8 mouse cellular contexts compared by ENCODE assay signal in the genomic region with DNA sequence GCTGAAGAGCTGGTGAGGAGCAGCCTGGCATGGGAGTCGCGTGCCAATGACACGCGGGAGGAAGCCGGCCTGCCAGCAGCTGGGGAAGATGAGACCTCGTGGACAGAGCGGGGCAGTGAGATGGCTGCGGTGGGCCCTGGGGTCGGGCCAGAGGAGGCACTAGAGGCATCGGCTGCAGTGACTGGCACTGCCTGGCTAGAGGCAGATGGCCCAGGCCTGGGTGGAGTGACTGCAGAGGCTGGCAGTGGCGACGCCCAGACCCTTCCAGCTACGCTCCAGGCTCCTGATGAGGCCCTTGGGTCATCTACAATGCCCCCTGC. TPM values are rescaled to one million over a fixed set of nuclear protein-coding genes. Genes with fewer than 3 reads are reported as not detected.
DNase-seq lines count a peak whose midpoint lies in the region; ATAC-seq lines count a peak whose summit lies in the region.

No protein-coding gene starts in this region.

- H3K9ac ChIP-seq in embryonic facial prominence, embryonic 12.5 days: peak overlapping the region; percentile 38; the same call in 1 of the 2 replicates
- peak overlapping the region; percentile 89 for H3K9ac ChIP-seq in hindbrain, embryonic 16.5 days (ENCODE audit: low read depth, low read length)
- peak overlapping the region; percentile 88 for H3K9ac ChIP-seq in midbrain, embryonic 15.5 days

- peak overlapping the region; percentile 100 for H3K4me2 ChIP-seq in embryonic facial prominence, embryonic 12.5 days (replicated peaks)
- H3K4me2 ChIP-seq in hindbrain, embryonic 16.5 days (ENCODE audit: low read length): peak overlapping the region; percentile 88
- peak overlapping the region; percentile 90 for H3K4me2 ChIP-seq in midbrain, embryonic 15.5 days

- no peak overlapping the region for H3K27ac ChIP-seq in embryonic facial prominence, embryonic 12.5 days
- peak overlapping the region; percentile 96 for H3K27ac ChIP-seq in hindbrain, embryonic 16.5 days (ENCODE audit: low read depth, low read length)
- H3K27ac ChIP-seq in midbrain, embryonic 15.5 days: peak overlapping the region; percentile 92

- ATAC-seq in embryonic facial prominence, embryonic 12.5 days (ENCODE audit: insufficient number of reproducible peaks, insufficient read depth, low FRiP score, low TSS enrichment): peak; percentile 24; the same call in 1 of the 2 replicates
- ATAC-seq in hindbrain, embryonic 16.5 days: peak; percentile 1
- ATAC-seq in midbrain, embryonic 15.5 days (replicated peaks): peak; percentile 34

- peak overlapping the region; percentile 66 for H3K4me3 ChIP-seq in embryonic facial prominence, embryonic 12.5 days
- peak overlapping the region; percentile 82 for H3K4me3 ChIP-seq in hindbrain, embryonic 16.5 days (ENCODE audit: low read length)
- peak overlapping the region; percentile 88 for H3K4me3 ChIP-seq in midbrain, embryonic 15.5 days

- DNase-seq in kidney, postnatal 10 days: peak; percentile 21
- no peak for DNase-seq in kidney, postnatal 25 days
- no peak for DNase-seq in adrenal gland, postnatal 25 days
- DNase-seq in adrenal gland, postnatal 14 days: no peak
- DNase-seq in cerebellum, postnatal 36 days: no peak

- peaks cover 18% of the 10 kb centered on the region for H3K4me1 ChIP-seq in embryonic facial prominence, embryonic 12.5 days
- H3K4me1 ChIP-seq in hindbrain, embryonic 16.5 days (ENCODE audit: control insufficient read depth, insufficient read depth, low read depth, low read length): peaks cover 46% of the 10 kb centered on the region
- peaks cover 57% of the 10 kb centered on the region for H3K4me1 ChIP-seq in midbrain, embryonic 15.5 days

- 50% methylated on average over 13 of the region's 13 CpGs for WGBS in embryonic facial prominence, embryonic 12.5 days
- 18% methylated on average over 13 of the region's 13 CpGs for WGBS in hindbrain, embryonic 16.5 days
- WGBS in midbrain, embryonic 15.5 days: 36% methylated on average over 13 of the region's 13 CpGs

- H3K36me3 ChIP-seq in embryonic facial prominence, embryonic 12.5 days: peaks cover 3% of the 10 kb centered on the region; the same call in 1 of the 2 replicates
- H3K36me3 ChIP-seq in hindbrain, embryonic 16.5 days (ENCODE audit: control insufficient read depth, insufficient read depth, low read length): no peaks in the 10 kb centered on the region
- H3K36me3 ChIP-seq in midbrain, embryonic 15.5 days (replicated peaks): no peaks in the 10 kb centered on the region

- peaks cover 50% of the 10 kb centered on the region for H3K27me3 ChIP-seq in embryonic facial prominence, embryonic 12.5 days
- no peaks in the 10 kb centered on the region for H3K27me3 ChIP-seq in hindbrain, embryonic 16.5 days (replicated peaks; ENCODE audit: control insufficient read depth, insufficient read depth, low read length)
- H3K27me3 ChIP-seq in midbrain, embryonic 15.5 days (replicated peaks): no peaks in the 10 kb centered on the region

- no peaks in the 10 kb centered on the region for H3K9me3 ChIP-seq in embryonic facial prominence, embryonic 12.5 days
- no peaks in the 10 kb centered on the region for H3K9me3 ChIP-seq in hindbrain, embryonic 16.5 days (ENCODE audit: control insufficient read depth, low read length)
- no peaks in the 10 kb centered on the region for H3K9me3 ChIP-seq in midbrain, embryonic 15.5 days

RNA-seq across cellular contexts. Expression of a gene that starts 2.7 kb away (rescaled TPM):
- polyA plus RNA-seq in embryonic facial prominence, embryonic 12.5 days (2016; fragmentation: Nextera tagmentation; extraction: Ambion mirVana): 5.3 and 5.4 TPM in 2 replicates
- polyA plus RNA-seq in hindbrain, embryonic 16.5 days (2015; fragmentation: Nextera tagmentation; extraction: Ambion mirVana): 207 and 212 TPM in 2 replicates
- 175 and 191 TPM in 2 replicates for polyA plus RNA-seq in midbrain, embryonic 15.5 days (2015; fragmentation: Nextera tagmentation; extraction: Ambion mirVana)
- total RNA-seq in adrenal gland, postnatal 25 days (2021): 23.1 and 26.6 TPM in 2 replicates
- total RNA-seq in adrenal gland, postnatal 14 days (2021): 14.2 and 17.2 TPM in 2 replicates

RNA-seq across cellular contexts. Expression of a gene that starts 58.7 kb away (rescaled TPM):
- 34.3 and 38.7 TPM in 2 replicates for polyA plus RNA-seq in embryonic facial prominence, embryonic 12.5 days (2016; fragmentation: Nextera tagmentation; extraction: Ambion mirVana)
- 39.0 and 40.2 TPM in 2 replicates for polyA plus RNA-seq in hindbrain, embryonic 16.5 days (2015; fragmentation: Nextera tagmentation; extraction: Ambion mirVana)
- polyA plus RNA-seq in midbrain, embryonic 15.5 days (2015; fragmentation: Nextera tagmentation; extraction: Ambion mirVana): 44.8 and 48.4 TPM in 2 replicates
- total RNA-seq in adrenal gland, postnatal 25 days (2021): 8.1 and 10.1 TPM in 2 replicates
- total RNA-seq in adrenal gland, postnatal 14 days (2021): 6.5 and 9.4 TPM in 2 replicates

Comparison
In these comparisons a context has a peak if more than half of its experiments do, and no peak if none do; other contexts are left out.
1. H3K9ac ChIP-seq: peak in every context shown above with its lines; median percentile 89 in hindbrain, embryonic 16.5 days; 88 in midbrain, embryonic 15.5 days; 38 in embryonic facial prominence, embryonic 12.5 days.
2. RNA of a gene that starts 2.7 kb away (polyA plus RNA-seq): 207 to 212 TPM in hindbrain, embryonic 16.5 days and 175 to 191 TPM in midbrain, embryonic 15.5 days; 5.3 to 5.4 TPM in embryonic facial prominence, embryonic 12.5 days; every median in the first group is over 10 times any median in the second.
3. Peak in every context shown above with its lines, with median percentiles within 50 percentile points of each other: ATAC-seq, H3K4me2 ChIP-seq and H3K4me3 ChIP-seq.